Mouse (Mus musculus) lung, embryonic 14.5 days (tissue): ENCODE measurements at regions not wholly inside any gene's neighbourhood (a gene's known extent, or its start where the extent isn't known, plus 50 kb on each side); places are given as distances from the start of the nearest gene placed in this dataset.

Experiments used
- ATAC-seq: fragments of 200-750 bp; cut with Nextera tagmentation; 2 replicates; pipeline ENCODE4 v1.8.0; 2017; ENCODE audit warnings: mild to moderate bottlenecking, moderate TSS enrichment, moderate library complexity; ENCODE audit not compliant: insufficient read depth
- DNase-seq: peaks from one replicate; pipeline ENCODE4 v3.0.0-alpha.2; 2015
- H3K27ac ChIP-seq: fragments of 300-500 bp; sonication (generic); 2 replicates; pipeline ENCODE4 v1.5.1; 2014; ENCODE audit warnings: low read depth, mild to moderate bottlenecking, moderate library complexity
- H3K27me3 ChIP-seq: fragments of 300-500 bp; sonication (generic); 2 replicates; pipeline ENCODE4 v1.6.1; 2014; ENCODE audit warnings: low read length, control low read depth; ENCODE audit not compliant: insufficient read depth
- H3K36me3 ChIP-seq: fragments of 300-500 bp; sonication (generic); 2 replicates; pipeline ENCODE4 v1.6.1; 2014; ENCODE audit warnings: control low read depth; ENCODE audit not compliant: insufficient read depth
- H3K4me1 ChIP-seq: fragments of 300-500 bp; sonication (generic); 2 replicates; pipeline ENCODE4 v1.6.1; 2014; ENCODE audit warnings: antibody characterized with exemption, control low read depth; ENCODE audit not compliant: insufficient read depth
- H3K4me2 ChIP-seq: fragments of 300-500 bp; sonication (generic); 2 replicates; pipeline ENCODE4 v1.6.1; 2014; ENCODE audit warnings: mild to moderate bottlenecking
- H3K4me3 ChIP-seq: fragments of 300-500 bp; sonication (generic); 2 replicates; pipeline ENCODE4 v1.5.1; 2014; ENCODE audit warnings: low read depth, low read length
- H3K9ac ChIP-seq: fragments of 300-500 bp; sonication (generic); 2 replicates; pipeline ENCODE4 v1.6.1; 2014
- H3K9me3 ChIP-seq: fragments of 300-500 bp; sonication (generic); 2 replicates; pipeline ENCODE4 v1.6.1; 2016; ENCODE audit warnings: low read depth, low read length, control low read depth
- CTCF ChIP-seq: IDR thresholded peaks from 2 replicates; pipeline ENCODE4 v1.5.1; 2016; ENCODE audit warnings: antibody characterized with exemption, low read depth
- WGBS: fragments of 180-500 bp; shearing (Covaris S2); extraction: QIAGEN DNeasy Blood & Tissue Kit; methylation state at CpG from one replicate; pipeline ENCODE4 v1.1.7; 2014; 5-methylcytosine and 5-hydroxymethylcytosine counted together

DNA sequence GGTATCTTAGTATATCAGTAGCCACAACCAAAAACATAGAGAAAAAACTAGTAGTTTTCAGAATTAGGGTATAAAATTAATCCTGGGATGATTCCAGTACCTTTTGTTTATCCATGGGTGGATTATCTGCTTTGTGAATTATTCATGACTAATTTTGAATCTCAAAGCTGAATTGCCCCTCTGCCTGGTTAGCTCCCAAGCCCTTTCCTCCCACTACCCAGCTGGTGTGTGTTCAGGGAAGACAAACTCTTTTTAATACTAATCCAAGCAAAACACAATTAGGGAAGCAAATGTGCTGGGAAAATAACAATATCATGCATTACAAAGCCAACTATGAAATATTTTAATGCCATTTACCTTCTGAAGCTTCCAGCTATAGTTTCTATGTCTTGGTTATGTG, 347.4 kb downstream of the Gm43517 start:
- no peaks in the 10 kb centered on the region for H3K36me3 ChIP-seq
- H3K27ac ChIP-seq = no peak overlapping the region
- no peak for DNase-seq
- TF ChIP-seq CTCF = no peak
- no peak for ATAC-seq
- H3K4me1 ChIP-seq = no peaks in the 10 kb centered on the region
- H3K9ac ChIP-seq = no peak overlapping the region
- no peak overlapping the region for H3K4me2 ChIP-seq
- no peaks in the 10 kb centered on the region for H3K27me3 ChIP-seq
- H3K9me3 ChIP-seq = no peaks in the 10 kb centered on the region
- no peak overlapping the region for H3K4me3 ChIP-seq

DNA sequence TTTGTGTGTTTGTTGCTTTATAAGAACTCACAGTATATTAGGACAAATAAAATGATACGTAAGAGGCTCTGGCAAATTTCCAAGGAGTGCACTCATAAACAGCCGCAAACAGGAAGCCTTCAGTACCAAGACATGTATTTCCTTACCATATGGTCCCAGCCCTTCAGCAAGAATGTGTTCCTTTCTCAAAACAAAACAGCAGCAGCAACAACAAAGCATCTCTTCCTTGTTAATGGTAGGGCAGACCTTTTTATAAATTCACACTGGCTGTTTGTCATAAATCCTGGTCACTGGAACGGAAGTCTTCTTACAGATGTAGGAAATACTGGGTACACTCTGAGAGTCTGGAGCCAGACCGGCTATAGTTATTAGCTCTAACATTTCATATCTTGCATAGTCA, 352.1 kb downstream of the Gm43517 start:
- no peaks in the 10 kb centered on the region for H3K4me1 ChIP-seq
- no peaks in the 10 kb centered on the region for H3K36me3 ChIP-seq
- TF ChIP-seq CTCF = no peak
- no peaks in the 10 kb centered on the region for H3K27me3 ChIP-seq
- ATAC-seq = peak; percentile 70; the same call in 1 of the 2 replicates
- H3K9me3 ChIP-seq = no peaks in the 10 kb centered on the region
- H3K4me2 ChIP-seq = no peak overlapping the region
- H3K27ac ChIP-seq = no peak overlapping the region
- H3K4me3 ChIP-seq = no peak overlapping the region
- no peak overlapping the region for H3K9ac ChIP-seq
- DNase-seq = peak; percentile 78
- WGBS = 39% methylated on average over 4 of the region's 4 CpGs

DNA sequence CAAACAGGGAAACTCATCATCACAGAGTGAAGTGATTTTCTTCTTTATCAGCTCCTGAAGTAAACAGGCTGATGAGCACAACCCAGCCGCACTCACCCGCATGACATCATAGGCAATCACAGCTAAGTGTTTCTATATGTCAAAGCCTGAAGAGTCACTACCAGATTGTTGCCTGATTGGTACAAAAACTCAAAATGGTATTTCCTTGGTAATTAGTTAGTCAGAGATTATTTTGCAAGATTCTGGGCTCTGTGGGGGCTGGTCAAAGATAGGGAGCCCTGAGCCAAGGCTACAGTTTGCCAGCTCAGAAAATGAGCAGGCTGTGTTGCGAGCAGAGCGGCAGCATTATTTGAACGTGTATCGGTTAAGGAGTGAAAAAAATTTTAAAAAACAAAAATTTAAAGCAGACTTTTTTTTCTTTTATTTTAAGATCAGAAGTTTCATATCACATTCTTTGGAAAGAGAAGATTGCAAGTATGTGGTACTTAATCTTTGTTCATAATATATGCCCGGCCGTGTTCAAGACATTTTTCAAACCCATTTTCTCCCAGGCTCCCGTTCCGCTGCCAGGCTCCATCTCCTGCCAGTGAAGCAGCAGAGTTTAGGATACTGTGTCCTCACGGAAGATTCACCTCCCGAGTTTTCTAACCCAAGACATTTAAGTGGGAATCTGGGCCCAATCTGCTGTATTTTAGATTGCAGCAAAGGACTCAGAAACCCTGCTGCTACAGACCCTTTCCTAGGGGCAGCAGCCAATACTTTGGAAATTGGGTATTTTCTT, 355.2 kb downstream of the Gm43517 start:
- DNase-seq = peak; percentile 2
- H3K4me3 ChIP-seq = no peak overlapping the region
- no peak for ATAC-seq
- H3K36me3 ChIP-seq = no peaks in the 10 kb centered on the region
- no peaks in the 10 kb centered on the region for H3K4me1 ChIP-seq
- no peak overlapping the region for H3K27ac ChIP-seq
- WGBS = 53% methylated on average over 12 of the region's 12 CpGs
- no peaks in the 10 kb centered on the region for H3K27me3 ChIP-seq
- H3K9ac ChIP-seq = no peak overlapping the region
- H3K9me3 ChIP-seq = no peaks in the 10 kb centered on the region
- TF ChIP-seq CTCF = no peak
- no peak overlapping the region for H3K4me2 ChIP-seq

DNA sequence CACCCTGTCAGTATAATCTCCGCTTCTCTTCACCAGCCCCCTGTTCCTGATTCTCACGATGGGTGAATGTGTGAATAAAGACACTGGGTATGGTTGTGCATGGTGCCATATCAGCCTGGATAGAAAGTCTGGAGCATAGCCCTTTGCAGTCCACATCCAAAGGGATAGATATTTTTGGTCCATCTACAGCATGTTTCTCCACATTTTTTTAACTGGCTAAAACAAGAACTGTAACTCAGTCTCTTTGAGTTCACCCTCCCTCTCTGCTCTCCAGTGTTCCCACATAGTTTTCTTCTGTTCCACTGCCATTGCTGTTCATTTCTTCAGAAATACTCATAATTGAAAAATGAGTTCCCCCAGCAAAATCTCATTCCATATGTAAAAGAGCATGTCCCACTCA, 358.4 kb downstream of the Gm43517 start:
- Histone ChIP-seq H3K4me2 (no peak overlapping the region), H3K4me1 (no peaks in the 10 kb centered on the region), H3K27ac (no peak overlapping the region), H3K27me3 (no peaks in the 10 kb centered on the region), H3K4me3 (no peak overlapping the region), H3K36me3 (no peaks in the 10 kb centered on the region), H3K9me3 (no peaks in the 10 kb centered on the region), H3K9ac (no peak overlapping the region)
- ATAC-seq = no peak
- DNase-seq = no peak
- no peak for TF ChIP-seq CTCF
- 63% methylated on average over 2 of the region's 2 CpGs for WGBS

DNA sequence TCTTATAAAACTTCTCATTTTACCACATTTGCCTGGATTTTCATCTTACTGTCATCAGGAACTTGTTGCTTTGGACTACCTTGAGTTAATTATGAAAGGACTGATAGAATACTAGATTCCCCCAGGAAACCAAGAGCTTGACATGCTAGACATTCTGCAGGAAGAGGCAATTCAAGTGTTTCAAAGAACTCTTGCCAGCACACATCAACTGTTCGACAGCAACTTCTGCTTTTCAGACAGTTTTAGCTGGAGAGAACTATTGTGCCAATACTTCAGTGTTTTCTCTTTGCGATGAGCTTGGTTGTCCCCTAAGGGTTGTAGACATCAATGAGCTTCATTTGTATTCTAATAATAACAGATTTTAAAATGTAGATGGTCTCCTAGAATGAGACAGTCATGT, 362.1 kb downstream of the Gm43517 start:
- WGBS = 75% methylated on average over 2 of the region's 2 CpGs
- Histone ChIP-seq H3K4me3 (no peak overlapping the region), H3K4me1 (no peaks in the 10 kb centered on the region), H3K27me3 (no peaks in the 10 kb centered on the region), H3K9ac (no peak overlapping the region), H3K9me3 (no peaks in the 10 kb centered on the region), H3K27ac (no peak overlapping the region), H3K36me3 (no peaks in the 10 kb centered on the region), H3K4me2 (no peak overlapping the region)
- TF ChIP-seq CTCF = no peak
- ATAC-seq (no peak), DNase-seq (no peak)

DNA sequence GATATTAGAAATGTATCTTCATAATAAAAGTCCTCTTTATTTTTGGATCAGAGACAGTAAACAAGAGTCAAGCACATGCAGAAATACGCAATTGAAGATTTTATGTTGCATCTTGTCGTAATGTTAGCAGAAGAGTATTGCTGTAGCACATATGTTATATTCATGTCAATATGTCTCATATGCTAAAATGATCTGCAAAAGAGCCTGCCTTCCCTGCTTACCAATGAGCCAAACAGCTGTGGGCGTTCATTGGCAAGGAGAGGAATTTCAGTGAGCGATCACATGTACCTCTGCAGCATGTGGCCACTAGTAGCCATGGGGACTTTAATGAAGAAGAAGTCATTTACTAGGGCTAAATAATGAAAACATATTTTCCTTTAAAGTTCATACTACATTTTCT, 373.4 kb downstream of the Gm43517 start:
- Histone ChIP-seq H3K27me3 (no peaks in the 10 kb centered on the region), H3K4me2 (no peak overlapping the region), H3K4me1 (no peaks in the 10 kb centered on the region), H3K27ac (no peak overlapping the region), H3K9ac (no peak overlapping the region), H3K4me3 (no peak overlapping the region), H3K36me3 (no peaks in the 10 kb centered on the region), H3K9me3 (no peaks in the 10 kb centered on the region)
- no peak for TF ChIP-seq CTCF
- no peak for ATAC-seq
- 78% methylated on average over 4 of the region's 4 CpGs for WGBS
- no peak for DNase-seq

DNA sequence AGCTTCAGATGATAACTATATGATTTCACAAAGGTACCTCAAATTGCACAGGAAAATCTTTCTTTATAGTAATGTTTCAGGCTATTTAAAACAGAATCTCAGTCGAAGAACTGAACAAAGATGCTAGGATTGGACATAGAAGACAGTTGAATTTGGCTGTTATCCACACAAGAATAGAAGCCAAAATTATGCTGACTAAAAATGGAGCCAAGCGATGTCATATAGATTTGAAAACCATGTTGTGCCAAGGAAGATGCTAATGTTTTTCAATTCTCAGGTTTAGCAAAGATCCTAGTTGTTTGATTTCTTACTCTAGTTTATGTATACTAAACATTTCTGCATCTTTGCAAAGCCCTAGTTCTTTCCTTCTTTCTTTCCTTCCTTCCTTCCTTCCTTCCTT, 379.6 kb downstream of the Gm43517 start:
- no peaks in the 10 kb centered on the region for H3K9me3 ChIP-seq
- no peaks in the 10 kb centered on the region for H3K36me3 ChIP-seq
- no peak overlapping the region for H3K9ac ChIP-seq
- DNase-seq (no peak), ATAC-seq (no peak)
- no peak overlapping the region for H3K4me3 ChIP-seq
- no peak for TF ChIP-seq CTCF
- no peak overlapping the region for H3K4me2 ChIP-seq
- no peaks in the 10 kb centered on the region for H3K27me3 ChIP-seq
- H3K4me1 ChIP-seq = no peaks in the 10 kb centered on the region
- no peak overlapping the region for H3K27ac ChIP-seq
- 65% methylated on average over 2 of the region's 2 CpGs for WGBS
